Mouse (Mus musculus) heart, embryonic 14.5 days (tissue): ENCODE data around the gene Lrrc10b. TPM values are rescaled to one million over a fixed set of nuclear protein-coding genes. Genes with fewer than 3 reads are reported as not detected.

ENCODE experiments used
- ATAC-seq: fragments of 200-750 bp; cut with Nextera tagmentation; 2 replicates; pipeline ENCODE4 v1.8.0; 2017; ENCODE audit warnings: low read depth, moderate TSS enrichment; ENCODE audit not compliant: insufficient number of reproducible peaks, insufficient read depth, low FRiP score
- H3K27ac ChIP-seq, 2 experiments: fragments of 200-500 bp in 1 of 2; fragments of 300-500 bp in 1 of 2; sonication (generic) in 1 of 2; replicated peaks in 1 of 2; 2 replicates each; pipeline ENCODE4 v1.5.1; 2012 to 2014; ENCODE audit warnings: low read depth in 2 of 2, low read length in 2 of 2, control low read depth in 1 of 2, mild to moderate bottlenecking in 1 of 2, mixed read lengths in 1 of 2; ENCODE audit not compliant: control insufficient read depth in 1 of 2, insufficient read depth in 1 of 2
- H3K27me3 ChIP-seq: fragments of 300-500 bp; sonication (generic); 2 replicates; pipeline ENCODE4 v1.6.1; 2014; ENCODE audit warnings: mild to moderate bottlenecking, low read length, control low read depth; ENCODE audit not compliant: control insufficient read depth, insufficient read depth
- H3K36me3 ChIP-seq: fragments of 300-500 bp; sonication (generic); 2 replicates; pipeline ENCODE4 v1.6.1; 2014; ENCODE audit warnings: mild to moderate bottlenecking, control low read depth, low read length, mixed read lengths; ENCODE audit not compliant: control insufficient read depth, insufficient read depth
- H3K4me1 ChIP-seq, 2 experiments: fragments of 200-500 bp in 1 of 2; fragments of 300-500 bp in 1 of 2; sonication (generic) in 1 of 2; 2 replicates each; pipeline ENCODE4 v1.6.1; 2012 to 2014; ENCODE audit warnings: low read length in 2 of 2, control low read depth in 1 of 2, mixed read lengths in 1 of 2; ENCODE audit not compliant: control insufficient read depth in 2 of 2, insufficient read depth in 2 of 2
- H3K4me2 ChIP-seq: fragments of 300-500 bp; sonication (generic); 2 replicates; pipeline ENCODE4 v1.6.1; 2014; ENCODE audit warnings: mild to moderate bottlenecking, low read length
- H3K4me3 ChIP-seq, 2 experiments: fragments of 200-500 bp in 1 of 2; fragments of 300-500 bp in 1 of 2; sonication (generic) in 1 of 2; 2 replicates each; pipeline ENCODE4 v1.5.1; 2012 to 2014; ENCODE audit warnings: low read length in 2 of 2, mild to moderate bottlenecking in 2 of 2, control low read depth in 1 of 2, low read depth in 1 of 2, moderate library complexity in 1 of 2; ENCODE audit not compliant: control insufficient read depth in 1 of 2, insufficient read depth in 1 of 2
- H3K9ac ChIP-seq: fragments of 300-500 bp; sonication (generic); 2 replicates; pipeline ENCODE4 v1.6.1; 2014; ENCODE audit warnings: mild to moderate bottlenecking, low read length
- H3K9me3 ChIP-seq: fragments of 300-500 bp; sonication (generic); 2 replicates; pipeline ENCODE4 v1.6.1; 2016; ENCODE audit warnings: low read length, control low read depth; ENCODE audit not compliant: control insufficient read depth
- WGBS: fragments of 180-500 bp; shearing (Covaris S2); extraction: QIAGEN DNeasy Blood & Tissue Kit; methylation state at CpG from one replicate; pipeline ENCODE4 v1.1.7; 2014; 5-methylcytosine and 5-hydroxymethylcytosine counted together
- polyA plus RNA-seq: library from polyadenylated mRNA; unstranded; fragments of >200 nt; fragmentation: Nextera tagmentation; extraction: Ambion mirVana; gene quantifications from 2 replicates; pipeline ENCODE4 v1.2.1, GENCODE M21; 2014

The Lrrc10b gene
- polyA plus RNA-seq, 1 experiment from 2014 or later, result 0.22 TPM

DNA sequence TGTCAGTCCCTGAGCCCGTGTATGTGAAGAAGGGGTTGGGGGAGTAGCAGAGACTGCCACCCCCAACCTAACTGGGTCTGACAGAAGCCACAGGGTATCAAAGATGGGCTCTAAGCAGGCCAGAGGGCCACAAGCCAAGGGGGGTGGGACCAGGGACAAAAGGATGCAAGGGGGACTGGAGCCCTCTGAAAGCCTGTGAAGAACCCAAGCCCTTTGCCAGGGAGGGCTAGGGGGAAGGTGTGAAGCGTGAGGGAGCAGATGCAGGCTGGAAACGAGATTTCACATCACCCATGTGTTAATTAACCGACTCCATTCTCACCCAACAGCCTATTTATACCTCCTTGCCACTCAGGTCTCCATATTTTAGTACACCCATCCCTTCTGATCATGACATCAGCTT, 25.4 kb downstream of the Lrrc10b start:
- H3K9me3 ChIP-seq, result no peaks in the 10 kb centered on the region
- H3K27ac ChIP-seq, result no peak overlapping the region
- no peak overlapping the region for H3K4me2 ChIP-seq
- WGBS, result 47% methylated on average over 4 of the region's 4 CpGs
- 0 out of 2 replicates have a peak, but pooled peaks cover 4% of the 10 kb centered on the region for H3K27me3 ChIP-seq
- peaks cover 19 to 36% of the 10 kb centered on the region in 2 experiments for H3K4me1 ChIP-seq
- H3K36me3 ChIP-seq, result no peaks in the 10 kb centered on the region
- no peak overlapping the region for H3K9ac ChIP-seq
- H3K4me3 ChIP-seq, result no peak overlapping the region
- no peak for ATAC-seq

DNA sequence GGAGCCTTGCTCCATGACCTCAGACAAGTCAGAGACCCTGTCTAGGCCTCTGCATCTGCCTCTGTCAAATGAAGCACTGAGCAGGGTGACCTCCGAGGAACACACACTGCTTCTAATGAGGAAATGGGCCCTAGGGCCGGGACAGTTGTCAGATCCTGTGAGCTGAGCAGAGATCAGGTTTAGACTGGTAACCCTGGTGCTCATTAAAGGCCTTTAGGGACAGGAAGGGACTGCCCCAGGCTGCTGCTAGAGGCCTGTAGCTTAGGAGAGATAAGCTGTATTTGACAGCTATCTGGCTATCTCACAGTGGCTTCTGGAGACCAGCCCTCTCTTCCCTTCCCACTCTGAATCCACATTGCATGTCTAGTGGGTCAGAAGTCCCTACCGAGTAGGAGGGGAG, 25.9 kb downstream of the Lrrc10b start:
- H3K4me1 ChIP-seq, result peaks cover 19 to 36% of the 10 kb centered on the region in 2 experiments
- H3K9ac ChIP-seq, result no peak overlapping the region
- 28% methylated on average over 3 of the region's 3 CpGs for WGBS
- H3K4me3 ChIP-seq, result no peak overlapping the region
- no peak overlapping the region for H3K27ac ChIP-seq
- no peak overlapping the region for H3K4me2 ChIP-seq
- H3K36me3 ChIP-seq, result no peaks in the 10 kb centered on the region
- 0 out of 2 replicates have a peak, but pooled peaks cover 4% of the 10 kb centered on the region for H3K27me3 ChIP-seq
- no peaks in the 10 kb centered on the region for H3K9me3 ChIP-seq
- ATAC-seq, result no peak

- peaks cover 21 to 32% of the 10 kb centered on the region in 2 experiments for H3K4me1 ChIP-seq
- H3K9me3 ChIP-seq, result no peaks in the 10 kb centered on the region
- peaks cover 10% of the 10 kb centered on the region; the same call in 1 of the 2 replicates for H3K27me3 ChIP-seq
- H3K4me2 ChIP-seq, result no peak overlapping the region
- no peak overlapping the region for H3K4me3 ChIP-seq
- no peak overlapping the region for H3K27ac ChIP-seq
- H3K9ac ChIP-seq, result no peak overlapping the region
- H3K36me3 ChIP-seq, result no peaks in the 10 kb centered on the region
- no peak for ATAC-seq
- WGBS, result 78% methylated on average over 8 of the region's 8 CpGs
Measured at GRCm38 (mm10) chr19:10429371-10429770, 27.9 kb downstream of the Lrrc10b start.

DNA sequence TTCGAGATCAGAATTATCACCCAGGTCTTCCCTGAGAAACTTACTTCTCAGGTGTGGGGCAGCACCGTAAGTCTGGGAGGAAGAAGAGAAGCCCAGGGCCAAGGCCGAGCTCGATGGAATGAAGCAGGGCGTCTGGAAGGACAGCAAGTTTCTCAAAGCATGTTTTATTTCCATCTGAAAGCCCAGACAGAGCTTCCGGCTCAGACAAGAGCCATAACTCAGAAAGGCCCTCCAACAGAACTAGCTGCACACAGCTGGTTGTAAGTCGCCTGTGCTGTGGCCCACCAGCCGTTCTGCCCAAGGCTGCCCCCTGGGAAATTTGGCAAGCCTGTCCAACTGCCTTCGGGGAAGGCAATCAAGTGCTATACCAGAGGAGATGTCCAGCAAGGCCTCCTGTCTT, 29.8 kb downstream of the Lrrc10b start:
- H3K27me3 ChIP-seq, result peaks cover 10% of the 10 kb centered on the region; the same call in 1 of the 2 replicates
- WGBS, result 83% methylated on average over 9 of the region's 9 CpGs
- no peak overlapping the region for H3K9ac ChIP-seq

DNA sequence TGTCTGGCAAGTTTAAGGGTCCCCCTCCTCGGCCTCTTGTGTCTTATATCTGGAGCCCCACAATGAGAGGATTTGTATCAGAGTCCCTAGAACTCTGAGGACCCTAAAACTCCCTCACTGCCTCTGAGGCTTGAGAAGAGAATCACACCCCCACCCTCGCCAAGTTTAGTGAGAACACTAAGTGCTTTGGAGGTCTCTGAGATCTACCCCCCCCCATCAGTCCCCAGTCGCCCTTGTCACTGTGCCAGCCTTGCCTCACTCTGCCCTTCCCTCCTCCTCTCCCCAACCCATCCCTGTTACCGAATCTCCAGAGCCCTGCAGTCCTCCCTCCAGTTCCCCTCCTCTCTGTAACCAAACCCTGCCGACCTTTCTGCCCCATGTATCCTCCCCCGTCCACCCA, 30.5 kb downstream of the Lrrc10b start:
- ATAC-seq, result no peak
- no peak overlapping the region for H3K4me2 ChIP-seq
- no peak overlapping the region for H3K9ac ChIP-seq
- 52% methylated on average over 6 of the region's 6 CpGs for WGBS
- no peak overlapping the region for H3K27ac ChIP-seq
- no peak overlapping the region for H3K4me3 ChIP-seq
- no peaks in the 10 kb centered on the region for H3K36me3 ChIP-seq
- peaks cover 7 to 26% of the 10 kb centered on the region in 2 experiments; a peak in 3 of 4 replicates for H3K4me1 ChIP-seq
- no peaks in the 10 kb centered on the region for H3K9me3 ChIP-seq
- peaks cover 10% of the 10 kb centered on the region; the same call in 1 of the 2 replicates for H3K27me3 ChIP-seq

More for the DNA sequence above, 29.8 kb downstream of the Lrrc10b start:
- Histone ChIP-seq H3K4me1 (peaks cover 4 to 21% of the 10 kb centered on the region in 2 experiments; a peak in 2 of 4 replicates), H3K27ac (no peak overlapping the region), H3K4me2 (no peak overlapping the region), H3K9me3 (no peaks in the 10 kb centered on the region), H3K4me3 (no peak overlapping the region), H3K36me3 (no peaks in the 10 kb centered on the region)
- no peak for ATAC-seq

GRCm38 (mm10) chr19:10426312-10426711, 31.0 kb downstream of the Lrrc10b start:
- no peak for ATAC-seq
- Histone ChIP-seq H3K27ac (no peak overlapping the region), H3K27me3 (peaks cover 13% of the 10 kb centered on the region; the same call in 1 of the 2 replicates), H3K9ac (no peak overlapping the region), H3K36me3 (no peaks in the 10 kb centered on the region), H3K4me1 (peaks cover 5 to 22% of the 10 kb centered on the region in 2 experiments; a peak in 3 of 4 replicates), H3K4me2 (no peak overlapping the region), H3K4me3 (no peak overlapping the region), H3K9me3 (no peaks in the 10 kb centered on the region)
- WGBS, result 35% methylated on average over 25 of the region's 25 CpGs

GRCm38 (mm10) chr19:10425484-10426270, 31.6 kb downstream of the Lrrc10b start:
- Histone ChIP-seq H3K4me2 (no peak overlapping the region), H3K4me3 (no peak overlapping the region), H3K9me3 (no peaks in the 10 kb centered on the region), H3K9ac (no peak overlapping the region), H3K4me1 (peaks cover 5 to 22% of the 10 kb centered on the region in 2 experiments; a peak in 3 of 4 replicates), H3K36me3 (no peaks in the 10 kb centered on the region), H3K27me3 (peaks cover 10% of the 10 kb centered on the region; the same call in 1 of the 2 replicates), H3K27ac (no peak overlapping the region)
- WGBS, result 48% methylated on average over 13 of the region's 13 CpGs
- no peak for ATAC-seq
